In the genomic region with DNA sequence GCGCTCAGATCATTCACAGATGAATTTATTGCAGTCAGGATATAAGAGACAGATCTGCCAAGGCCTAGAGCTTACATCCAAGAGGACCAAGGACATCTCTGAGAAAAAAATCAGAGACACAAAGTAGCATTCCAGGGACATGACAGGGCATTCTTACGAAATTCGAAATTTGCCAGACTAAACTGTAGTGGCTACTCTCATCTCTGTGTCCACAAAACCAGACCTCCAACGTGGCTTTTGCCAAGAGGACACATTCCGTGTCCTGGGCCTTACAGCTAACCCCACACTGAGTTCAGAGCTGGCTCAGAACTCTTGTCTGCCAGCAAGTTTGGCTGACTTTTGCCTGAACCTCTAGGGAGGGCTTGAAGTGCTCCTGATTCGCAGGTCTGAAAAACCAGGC, we compare ENCODE assay signal across 17 mouse cellular contexts. TPM values are rescaled to one million over a fixed set of nuclear protein-coding genes. Genes with fewer than 3 reads are reported as not detected.
DNase-seq lines count a peak whose midpoint lies in the region; ATAC-seq lines count a peak whose summit lies in the region.
"Had no signal": no experiment of that assay in that cellular context is flagged by ENCODE, and none has a peak within 500 bp of the region (broad histone marks: within the 10 kb centered on the region; RNA-seq: fewer than 3 reads in every experiment).

No protein-coding gene starts in this region.

- 44% methylated on average over 6 of the region's 6 CpGs for WGBS in lung, embryonic 15.5 days

- no peak overlapping the region for H3K9ac ChIP-seq in lung, embryonic 15.5 days
- H3K9ac ChIP-seq: hindbrain, embryonic 13.5 days; intestine, embryonic 15.5 days; neural tube, embryonic 15.5 days had no signal

- peaks cover 10% of the 10 kb centered on the region; the same call in 1 of the 2 replicates for H3K36me3 ChIP-seq in lung, embryonic 15.5 days
- H3K36me3 ChIP-seq: hindbrain, embryonic 13.5 days; intestine, embryonic 15.5 days; neural tube, embryonic 15.5 days had no signal

- ATAC-seq in lung, embryonic 15.5 days (ENCODE audit: borderline replicate concordance, extremely low read depth, low FRiP score, low TSS enrichment) = peak; percentile 47; the same call in 1 of the 2 replicates
- no peak for ATAC-seq in CD4-positive, CD25-positive, alpha-beta regulatory T cell, adult 4 months
- no peak for ATAC-seq in granulocyte monocyte progenitor cell, adult 5-6 weeks (replicated peaks; ENCODE audit: poor library complexity, severe bottlenecking)
- ATAC-seq: activated CD4-positive, CD25-positive, alpha-beta regulatory T cell, adult 4 months; intestine, embryonic 15.5 days had no signal

- DNase-seq in gastrocnemius, postnatal 25 days = peak; percentile 61
- no peak for DNase-seq in gastrocnemius, adult 8-10 months (ENCODE audit: low spot score in 2 of 2)
- peak; percentile 70 for DNase-seq in 3T3-L1 (ENCODE audit: low read depth, low spot score)
- peak; percentile 5 for DNase-seq in adipocyte (ENCODE audit: low spot score)
- DNase-seq in kidney, postnatal 4 days = no peak
- DNase-seq: cerebellum, adult 9-11 months; thymus, postnatal 25 days had no signal

- no peaks in the 10 kb centered on the region for H3K9me3 ChIP-seq in lung, embryonic 15.5 days
- H3K9me3 ChIP-seq: hindbrain, embryonic 13.5 days; intestine, embryonic 15.5 days; neural tube, embryonic 15.5 days had no signal

- no peak overlapping the region for H3K4me3 ChIP-seq in lung, embryonic 15.5 days
- H3K4me3 ChIP-seq: hindbrain, embryonic 13.5 days; intestine, embryonic 15.5 days; neural tube, embryonic 15.5 days had no signal

- H3K4me2 ChIP-seq in lung, embryonic 15.5 days = no peak overlapping the region
- H3K4me2 ChIP-seq: hindbrain, embryonic 13.5 days; intestine, embryonic 15.5 days; midbrain, embryonic 11.5 days; neural tube, embryonic 15.5 days had no signal

- H3K27me3 ChIP-seq in lung, embryonic 15.5 days = no peaks in the 10 kb centered on the region
- H3K27me3 ChIP-seq: hindbrain, embryonic 13.5 days; intestine, embryonic 15.5 days; neural tube, embryonic 15.5 days had no signal

- H3K4me1 ChIP-seq in lung, embryonic 15.5 days = peaks cover 14% of the 10 kb centered on the region

- H3K27ac ChIP-seq in lung, embryonic 15.5 days = peak overlapping the region; percentile 32
- H3K27ac ChIP-seq: hindbrain, embryonic 13.5 days; intestine, embryonic 15.5 days; kidney, postnatal 0 days; neural tube, embryonic 15.5 days; stomach, postnatal 0 days had no signal

RNA-seq across cellular contexts. Expression of gene Ctdspl, which starts 40.5 kb away (rescaled TPM):
- total RNA-seq in gastrocnemius, postnatal 25 days (2021) = 1 to 10 TPM; 5.5 to 8.6 TPM
- 1 to 10 TPM; 2.0 to 4.7 (median 3.1) TPM for total RNA-seq in gastrocnemius, adult 8-10 months (2022)
- polyA plus RNA-seq in lung, embryonic 15.5 days (2015; fragmentation: Nextera tagmentation; extraction: Ambion mirVana) = 19.0 and 22.2 TPM in 2 replicates
- polyA plus RNA-seq in CD4-positive, CD25-positive, alpha-beta regulatory T cell, adult 4 months (2017; shearing (Covaris generic)) = under 1 TPM; 0.62 to 0.75 TPM
- 25.4 and 28.7 TPM in 2 replicates for total RNA-seq in granulocyte monocyte progenitor cell, adult 5-6 weeks (2014; fragmentation: Nextera tagmentation)
- total RNA-seq in granulocyte monocyte progenitor cell, adult 5-6 weeks (2017) = 6.5 and 7.9 TPM in 2 replicates

Comparison
In these comparisons a context has a peak if more than half of its experiments do, and no peak if none do; other contexts are left out.
1. DNase-seq: peak in gastrocnemius, postnatal 25 days (single experiment), 3T3-L1 (single experiment) and adipocyte (single experiment); none in gastrocnemius, adult 8-10 months (0 of 2) and kidney, postnatal 4 days (0 of 2).